Mouse (Mus musculus): ENCODE data around the gene Slc25a11. TPM values are rescaled to one million over a fixed set of nuclear protein-coding genes. Genes with fewer than 3 reads are reported as not detected.

Slc25a11 gene
- polyA plus RNA-seq, 1 experiment from 2014 or later, result 172 TPM

Other genes starting within 250 kb of the Slc25a11 start
- 29.3 and 32.1 TPM in 2 replicates for gene Pelp1, start 237.4 kb downstream of the Slc25a11 start, polyA plus RNA-seq (2014; fragmentation: Nextera tagmentation; extraction: Ambion mirVana)
- 44.1 and 54.5 TPM in 2 replicates for gene Arrb2, start 214.8 kb downstream of the Slc25a11 start, polyA plus RNA-seq (2014; fragmentation: Nextera tagmentation; extraction: Ambion mirVana)
- 41.4 and 46.6 TPM in 2 replicates for gene Med11, start 195.6 kb downstream of the Slc25a11 start, polyA plus RNA-seq (2014; fragmentation: Nextera tagmentation; extraction: Ambion mirVana)
- 0.31 and 1.5 TPM in 2 replicates for gene Zmynd15, start 188.0 kb downstream of the Slc25a11 start, polyA plus RNA-seq (2014; fragmentation: Nextera tagmentation; extraction: Ambion mirVana)
- 1.2 and 14.6 TPM in 2 replicates for gene Cxcl16, start 187.5 kb downstream of the Slc25a11 start, polyA plus RNA-seq (2014; fragmentation: Nextera tagmentation; extraction: Ambion mirVana)
- gene Tm4sf5, start 142.2 kb downstream of the Slc25a11 start, polyA plus RNA-seq (2014; fragmentation: Nextera tagmentation; extraction: Ambion mirVana), result 1.8 and 3.7 TPM in 2 replicates
- not detected in 2 replicates for gene Vmo1, start 132.9 kb downstream of the Slc25a11 start, polyA plus RNA-seq (2014; fragmentation: Nextera tagmentation; extraction: Ambion mirVana)
- gene Gltpd2, start 128.3 kb downstream of the Slc25a11 start, polyA plus RNA-seq (2014; fragmentation: Nextera tagmentation; extraction: Ambion mirVana), result 0.27 TPM in 1 of 2 replicates, not detected in the other
- gene Psmb6, start 122.1 kb downstream of the Slc25a11 start, polyA plus RNA-seq (2014; fragmentation: Nextera tagmentation; extraction: Ambion mirVana), result 743 and 801 TPM in 2 replicates
- gene Gm40193, start 114.5 kb downstream of the Slc25a11 start, polyA plus RNA-seq (2014; fragmentation: Nextera tagmentation; extraction: Ambion mirVana), result not detected in 2 replicates
- 13.7 and 16.6 TPM in 2 replicates for gene Pld2, start 107.4 kb downstream of the Slc25a11 start, polyA plus RNA-seq (2014; fragmentation: Nextera tagmentation; extraction: Ambion mirVana)
- 20.2 and 22.0 TPM in 2 replicates for gene Mink1, start 84.6 kb downstream of the Slc25a11 start, polyA plus RNA-seq (2014; fragmentation: Nextera tagmentation; extraction: Ambion mirVana)
- not detected in 2 replicates for gene 4930544D05Rik, start 31.6 kb downstream of the Slc25a11 start, polyA plus RNA-seq (2014; fragmentation: Nextera tagmentation; extraction: Ambion mirVana)
- 0.22 TPM in 1 of 2 replicates, not detected in the other for gene Chrne, start 28.3 kb downstream of the Slc25a11 start, polyA plus RNA-seq (2014; fragmentation: Nextera tagmentation; extraction: Ambion mirVana)
- 0.27 and 0.31 TPM in 2 replicates for gene Gp1ba, start 8.4 kb downstream of the Slc25a11 start, polyA plus RNA-seq (2014; fragmentation: Nextera tagmentation; extraction: Ambion mirVana)
- gene Rnf167, start 244 bp downstream of the Slc25a11 start, polyA plus RNA-seq (2014; fragmentation: Nextera tagmentation; extraction: Ambion mirVana), result 98.6 and 110 TPM in 2 replicates
- 578 and 686 TPM in 2 replicates for gene Pfn1, start 7.2 kb upstream of the Slc25a11 start, polyA plus RNA-seq (2014; fragmentation: Nextera tagmentation; extraction: Ambion mirVana)
- gene Eno3, start 9.7 kb upstream of the Slc25a11 start, polyA plus RNA-seq (2014; fragmentation: Nextera tagmentation; extraction: Ambion mirVana), result 8.3 and 10.1 TPM in 2 replicates
- gene Spag7, start 21.9 kb upstream of the Slc25a11 start, polyA plus RNA-seq (2014; fragmentation: Nextera tagmentation; extraction: Ambion mirVana), result 136 and 151 TPM in 2 replicates
- gene Camta2, start 40.6 kb upstream of the Slc25a11 start, polyA plus RNA-seq (2014; fragmentation: Nextera tagmentation; extraction: Ambion mirVana), result 24.9 and 29.0 TPM in 2 replicates
- 1.4 and 1.5 TPM in 2 replicates for gene Inca1, start 52.7 kb upstream of the Slc25a11 start, polyA plus RNA-seq (2014; fragmentation: Nextera tagmentation; extraction: Ambion mirVana)
- gene Kif1c, start 53.1 kb upstream of the Slc25a11 start, polyA plus RNA-seq (2014; fragmentation: Nextera tagmentation; extraction: Ambion mirVana), result 3.1 and 3.2 TPM in 2 replicates
- 16.3 and 19.8 TPM in 2 replicates for gene Zfp3, start 116.7 kb upstream of the Slc25a11 start, polyA plus RNA-seq (2014; fragmentation: Nextera tagmentation; extraction: Ambion mirVana)
- not detected in 2 replicates for gene Scimp, start 165.1 kb upstream of the Slc25a11 start, polyA plus RNA-seq (2014; fragmentation: Nextera tagmentation; extraction: Ambion mirVana)
- 80.7 and 80.9 TPM in 2 replicates for gene Rabep1, start 197.3 kb upstream of the Slc25a11 start, polyA plus RNA-seq (2014; fragmentation: Nextera tagmentation; extraction: Ambion mirVana)